Mouse (Mus musculus) kidney, adult 2 months (tissue): ENCODE data around the gene Aco2. TPM values are rescaled to one million over a fixed set of nuclear protein-coding genes. Genes with fewer than 3 reads are reported as not detected.

Source experiments
- DNase-seq: peaks from one replicate; pipeline ENCODE4 v3.0.0; 2021
- H3K27ac ChIP-seq: fragments of 200-500 bp; 2 replicates; pipeline ENCODE4 v1.5.1; 2012; ENCODE audit warnings: low read depth, low read length, control low read depth, inconsistent platforms; ENCODE audit not compliant: insufficient read depth
- H3K27me3 ChIP-seq: fragments of 200-500 bp; replicated peaks from 2 replicates; pipeline ENCODE4 v1.6.1; 2012; ENCODE audit warnings: mild to moderate bottlenecking, moderate library complexity, low read length, inconsistent platforms; ENCODE audit not compliant: control insufficient read depth, insufficient read depth
- H3K36me3 ChIP-seq: fragments of 200-500 bp; 2 replicates; pipeline ENCODE4 v1.6.1; 2012; ENCODE audit warnings: mild to moderate bottlenecking, moderate library complexity, low read length, inconsistent platforms; ENCODE audit not compliant: control insufficient read depth, insufficient read depth
- H3K4me1 ChIP-seq: fragments of 200-500 bp; 2 replicates; pipeline ENCODE4 v1.6.1; 2011; ENCODE audit warnings: low read length; ENCODE audit not compliant: control insufficient read depth, insufficient read depth
- H3K4me3 ChIP-seq: fragments of 200-500 bp; 2 replicates; pipeline ENCODE4 v1.5.1; 2011; ENCODE audit warnings: mild to moderate bottlenecking, low read depth, low read length, control low read depth; ENCODE audit not compliant: insufficient read depth
- CTCF ChIP-seq: fragments of 200-500 bp; conservative IDR thresholded peaks from 2 replicates; pipeline ENCODE4 v1.5.1; 2011; ENCODE audit warnings: low read depth, mild to moderate bottlenecking, control low read depth, low read length, moderate library complexity, mixed read lengths; ENCODE audit not compliant: insufficient read depth, insufficient read length
- POLR2A ChIP-seq: fragments of 200-500 bp; IDR thresholded peaks from one replicate; pipeline ENCODE4 v1.6.1; 2011; ENCODE audit warnings: low read depth, low read length, control low read depth
- WGBS: fragments of 180-500 bp; shearing (Covaris S2); methylation state at CpG from one replicate; pipeline ENCODE4 v1.1.7; 2018; 5-methylcytosine and 5-hydroxymethylcytosine counted together
- polyA plus RNA-seq: library from polyadenylated mRNA; depleted of rRNA; stranded (reverse); fragments of >200 nt; gene quantifications from 2 replicates; pipeline ENCODE4 v1.2.3, GENCODE M21; 2012; rRNA removed

Gene Aco2
- polyA plus RNA-seq: 890 and 915 TPM in 2 replicates

- H3K36me3 ChIP-seq: peaks cover 2% of the 10 kb centered on the region; the same call in 1 of the 2 replicates
- peak within 1 kb of the TSS; percentile 68 for H3K4me3 ChIP-seq
- H3K4me1 ChIP-seq: peaks cover 9% of the 10 kb centered on the region; the same call in 1 of the 2 replicates
- TF ChIP-seq POLR2A: peak; percentile 41
- TF ChIP-seq CTCF: no peak
- H3K27ac ChIP-seq: peak within 1 kb of the TSS; percentile 97
- DNase-seq: peak; percentile 100
- no peaks in the 10 kb centered on the region for H3K27me3 ChIP-seq
- WGBS: under 1% methylated on average over 53 of the region's 53 CpGs
Observed at GRCm38 (mm10) chr15:81872262-81873136, at the start of gene Aco2. Aco2 (plus strand) TSS chr15:81872309.

GRCm38 (mm10) chr15:81822631-81823030, 49.5 kb upstream of the Aco2 start:
- Histone ChIP-seq H3K27me3 (no peaks in the 10 kb centered on the region), H3K4me3 (no peak overlapping the region), H3K36me3 (peaks cover 26% of the 10 kb centered on the region), H3K27ac (no peak overlapping the region), H3K4me1 (no peaks in the 10 kb centered on the region)
- TF ChIP-seq CTCF: no peak
- 70% methylated on average over 3 of the region's 3 CpGs for WGBS
- no peak for DNase-seq

DNA sequence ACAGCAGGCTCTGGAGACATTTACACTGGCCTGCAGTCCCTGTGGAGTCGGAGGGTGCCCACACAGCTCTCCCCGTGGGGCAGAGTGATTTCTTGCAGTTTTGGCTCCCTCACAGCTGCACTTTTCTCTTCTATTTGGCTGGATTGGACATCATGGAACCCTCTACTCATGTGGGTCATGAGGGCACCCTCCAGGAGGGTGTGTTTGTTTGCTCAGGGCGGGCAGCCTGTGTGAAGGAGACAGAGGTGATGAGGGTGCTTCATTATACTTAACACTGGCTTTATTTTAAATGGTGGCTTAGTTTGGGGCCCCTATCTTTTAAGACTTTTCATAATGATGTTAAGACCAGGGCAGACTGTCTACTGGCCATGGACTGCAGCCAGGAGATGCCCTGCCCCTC, 47.3 kb upstream of the Aco2 start:
- Histone ChIP-seq H3K36me3 (peaks cover 21% of the 10 kb centered on the region), H3K4me3 (no peak overlapping the region), H3K27me3 (no peaks in the 10 kb centered on the region), H3K4me1 (no peaks in the 10 kb centered on the region), H3K27ac (no peak overlapping the region)
- 76% methylated on average over 3 of the region's 3 CpGs for WGBS
- no peak for TF ChIP-seq POLR2A
- no peak for TF ChIP-seq CTCF
- no peak for DNase-seq

GRCm38 (mm10) chr15:81828426-81829207, 43.5 kb upstream of the Aco2 start:
- no peak for DNase-seq
- Histone ChIP-seq H3K4me3 (no peak overlapping the region), H3K36me3 (peaks cover 9% of the 10 kb centered on the region), H3K27ac (peak overlapping the region; percentile 14; the same call in 1 of the 2 replicates), H3K4me1 (peaks cover 4% of the 10 kb centered on the region), H3K27me3 (no peaks in the 10 kb centered on the region)
- TF ChIP-seq POLR2A: no peak
- no peak for TF ChIP-seq CTCF
- 70% methylated on average over 7 of the region's 7 CpGs for WGBS

DNA sequence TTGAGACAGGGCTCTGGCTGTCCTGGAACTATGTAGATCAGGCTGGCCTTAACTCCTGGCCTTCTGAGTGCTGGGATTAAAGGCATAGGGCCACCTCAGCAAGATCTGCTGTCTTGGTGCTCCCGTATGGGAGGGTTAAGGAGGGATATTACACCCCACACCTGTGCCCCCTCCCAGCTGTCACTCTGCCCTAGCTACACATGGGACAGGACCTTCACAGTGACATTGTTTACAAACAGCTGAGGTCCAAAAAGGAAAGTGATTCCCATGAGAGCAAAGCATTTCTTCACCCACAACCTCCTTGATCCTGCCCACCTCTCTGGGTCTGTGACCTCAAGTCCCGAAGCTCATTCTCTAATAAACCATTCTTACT, 42.9 kb upstream of the Aco2 start:
- peak overlapping the region; percentile 14; the same call in 1 of the 2 replicates for H3K27ac ChIP-seq
- no peak for TF ChIP-seq CTCF
- no peak for TF ChIP-seq POLR2A
- peaks cover 9% of the 10 kb centered on the region for H3K4me1 ChIP-seq
- WGBS: 45% methylated on average over 2 of the region's 2 CpGs
- H3K4me3 ChIP-seq: no peak overlapping the region
- DNase-seq: no peak
- H3K36me3 ChIP-seq: peaks cover 6% of the 10 kb centered on the region
- no peaks in the 10 kb centered on the region for H3K27me3 ChIP-seq

GRCm38 (mm10) chr15:81830530-81830929, 41.6 kb upstream of the Aco2 start:
- Histone ChIP-seq H3K27ac (peak overlapping the region; percentile 9; the same call in 1 of the 2 replicates), H3K36me3 (peaks cover 5% of the 10 kb centered on the region), H3K27me3 (no peaks in the 10 kb centered on the region), H3K4me3 (no peak overlapping the region), H3K4me1 (peaks cover 23% of the 10 kb centered on the region)
- no peak for DNase-seq
- WGBS: 78% methylated on average over 4 of the region's 4 CpGs
- TF ChIP-seq CTCF (no peak), POLR2A (no peak)

GRCm38 (mm10) chr15:81831136-81831825, 40.8 kb upstream of the Aco2 start:
- H3K27ac ChIP-seq: peak overlapping the region; percentile 37; the same call in 1 of the 2 replicates
- TF ChIP-seq CTCF (peak; percentile 95), POLR2A (no peak)
- H3K4me3 ChIP-seq: no peak overlapping the region
- peaks cover 27% of the 10 kb centered on the region for H3K4me1 ChIP-seq
- WGBS: 12% methylated on average over 24 of the region's 24 CpGs
- no peaks in the 10 kb centered on the region; the same call in 1 of the 2 replicates for H3K36me3 ChIP-seq
- DNase-seq: peak; percentile 96
- no peaks in the 10 kb centered on the region for H3K27me3 ChIP-seq
